Mouse (Mus musculus) neural tube, embryonic 11.5 days (tissue): ENCODE measurements at regions not wholly inside any gene's neighbourhood (a gene's known extent, or its start where the extent isn't known, plus 50 kb on each side); places are given as distances from the start of the nearest gene placed in this dataset.

Experiments used
- ATAC-seq: fragments of 200-750 bp; cut with Nextera tagmentation; 2 replicates; pipeline ENCODE4 v1.8.0; 2017; ENCODE audit warnings: moderate number of reproducible peaks, mild to moderate bottlenecking, moderate TSS enrichment, moderate library complexity; ENCODE audit not compliant: insufficient read depth, low FRiP score, low TSS enrichment
- DNase-seq: peaks from one replicate; pipeline ENCODE4 v3.0.0-alpha.2; 2015; ENCODE audit warnings: low spot score
- H3K27ac ChIP-seq: fragments of 300-500 bp; sonication (generic); 2 replicates; pipeline ENCODE4 v1.5.1; 2014; ENCODE audit warnings: low read depth, mild to moderate bottlenecking, low read length
- H3K27me3 ChIP-seq: fragments of 300-500 bp; sonication (generic); 2 replicates; pipeline ENCODE4 v1.6.1; 2014; ENCODE audit warnings: mild to moderate bottlenecking, low read length, mixed read lengths; ENCODE audit not compliant: control insufficient read depth, insufficient read depth
- H3K36me3 ChIP-seq: fragments of 300-500 bp; sonication (generic); 2 replicates; pipeline ENCODE4 v1.6.1; 2014; ENCODE audit warnings: mild to moderate bottlenecking, low read length, moderate library complexity, mixed read lengths; ENCODE audit not compliant: control insufficient read depth, insufficient read depth
- H3K4me1 ChIP-seq: fragments of 300-500 bp; sonication (generic); 2 replicates; pipeline ENCODE4 v1.6.1; 2014; ENCODE audit warnings: low read length, mixed read lengths; ENCODE audit not compliant: control insufficient read depth, insufficient read depth
- H3K4me2 ChIP-seq: fragments of 300-500 bp; sonication (generic); 2 replicates; pipeline ENCODE4 v1.6.1; 2014; ENCODE audit warnings: low read depth, mild to moderate bottlenecking, moderate library complexity
- H3K4me3 ChIP-seq: fragments of 300-500 bp; sonication (generic); 2 replicates; pipeline ENCODE4 v1.5.1; 2014; ENCODE audit warnings: low read depth, low read length
- H3K9ac ChIP-seq: fragments of 300-500 bp; sonication (generic); 2 replicates; pipeline ENCODE4 v1.6.1; 2014; ENCODE audit warnings: mild to moderate bottlenecking, low read length
- H3K9me3 ChIP-seq: fragments of 300-500 bp; sonication (generic); 2 replicates; pipeline ENCODE4 v1.6.1; 2016; ENCODE audit warnings: low read length; ENCODE audit not compliant: control insufficient read depth
- WGBS: fragments of 180-500 bp; shearing (Covaris S2); extraction: QIAGEN DNeasy Blood & Tissue Kit; methylation state at CpG from one replicate; pipeline ENCODE4 v1.1.7; 2014; 5-methylcytosine and 5-hydroxymethylcytosine counted together

- H3K36me3 ChIP-seq: no peaks in the 10 kb centered on the region
- WGBS: 84% methylated on average over 4 of the region's 4 CpGs
- H3K9me3 ChIP-seq: no peaks in the 10 kb centered on the region
- H3K4me2 ChIP-seq: no peak overlapping the region
- H3K9ac ChIP-seq: no peak overlapping the region
- no peaks in the 10 kb centered on the region for H3K27me3 ChIP-seq
- ATAC-seq (no peak), DNase-seq (no peak)
- H3K27ac ChIP-seq: no peak overlapping the region
- no peak overlapping the region for H3K4me3 ChIP-seq
- no peaks in the 10 kb centered on the region for H3K4me1 ChIP-seq
Observed at GRCm38 (mm10) chr5:126547841-126548240, 693.8 kb upstream of the Tmem132c start.

GRCm38 (mm10) chr5:126551676-126552075 lies 689.9 kb upstream of the Tmem132c start:
- H3K27ac ChIP-seq: no peak overlapping the region
- ATAC-seq (no peak), DNase-seq (no peak)
- H3K4me1 ChIP-seq: no peaks in the 10 kb centered on the region
- H3K4me3 ChIP-seq: no peak overlapping the region
- no peaks in the 10 kb centered on the region for H3K36me3 ChIP-seq
- H3K27me3 ChIP-seq: no peaks in the 10 kb centered on the region
- no peak overlapping the region for H3K4me2 ChIP-seq
- 78% methylated on average over 3 of the region's 3 CpGs for WGBS
- H3K9ac ChIP-seq: no peak overlapping the region
- no peaks in the 10 kb centered on the region for H3K9me3 ChIP-seq

- no peak for ATAC-seq
- 60% methylated on average over 4 of the region's 4 CpGs for WGBS
Observed at GRCm38 (mm10) chr5:126559011-126559410, 682.6 kb upstream of the Tmem132c start.

DNA sequence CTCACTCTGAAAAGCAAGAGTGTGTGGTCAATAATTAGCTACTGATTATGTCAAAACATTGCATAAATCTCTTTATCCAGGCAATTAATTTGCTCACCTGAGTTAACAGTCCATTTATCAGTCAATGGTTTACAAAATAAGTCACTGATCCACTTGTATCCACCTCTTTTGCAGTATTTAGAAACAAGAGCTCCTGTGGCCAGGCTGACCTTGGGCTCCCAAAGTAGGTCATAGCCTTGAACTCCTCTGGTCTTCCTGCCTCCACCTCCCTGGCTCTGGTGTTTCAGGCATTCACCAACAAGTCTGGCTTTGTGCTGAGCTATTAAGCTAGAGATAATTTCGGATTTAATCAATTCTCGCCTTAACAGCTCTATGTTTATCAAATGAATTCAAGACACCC lies 675.8 kb upstream of the Tmem132c start:
- Histone ChIP-seq H3K4me1 (no peaks in the 10 kb centered on the region), H3K4me3 (no peak overlapping the region)
- WGBS: 89% methylated on average over 2 of the region's 2 CpGs

More at GRCm38 (mm10) chr5:126559011-126559410, 682.6 kb upstream of the Tmem132c start:
- no peaks in the 10 kb centered on the region for H3K4me1 ChIP-seq
- no peak overlapping the region for H3K4me3 ChIP-seq
- DNase-seq: no peak
- no peak overlapping the region for H3K27ac ChIP-seq
- H3K9me3 ChIP-seq: no peaks in the 10 kb centered on the region
- H3K4me2 ChIP-seq: no peak overlapping the region
- H3K36me3 ChIP-seq: no peaks in the 10 kb centered on the region
- H3K27me3 ChIP-seq: no peaks in the 10 kb centered on the region
- H3K9ac ChIP-seq: no peak overlapping the region

DNA sequence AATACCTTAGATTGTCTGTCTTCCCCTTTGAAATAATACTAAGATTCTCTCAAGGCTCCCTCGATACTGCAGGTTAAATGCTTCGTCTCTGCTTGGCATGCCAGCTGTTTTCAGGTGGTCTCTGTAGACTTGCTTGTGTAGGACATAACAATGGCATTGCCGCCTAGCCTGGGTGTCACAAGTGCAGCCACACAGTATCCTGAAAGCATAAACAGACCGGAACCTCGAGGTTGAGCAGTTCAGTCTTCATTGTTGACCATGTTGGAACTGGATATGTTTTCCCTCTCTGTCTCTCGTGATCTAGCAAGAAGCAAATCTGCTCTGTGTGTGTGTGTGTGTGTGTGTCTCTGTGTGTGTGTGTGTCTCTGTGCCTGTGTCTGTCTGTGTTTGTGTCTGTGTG lies 675.4 kb upstream of the Tmem132c start:
- Histone ChIP-seq H3K36me3 (no peaks in the 10 kb centered on the region), H3K4me1 (no peaks in the 10 kb centered on the region), H3K4me3 (no peak overlapping the region), H3K27ac (no peak overlapping the region), H3K9ac (no peak overlapping the region), H3K27me3 (no peaks in the 10 kb centered on the region), H3K9me3 (no peaks in the 10 kb centered on the region), H3K4me2 (no peak overlapping the region)
- ATAC-seq (no peak), DNase-seq (no peak)
- WGBS: 82% methylated on average over 6 of the region's 6 CpGs

More for the DNA sequence above, 675.8 kb upstream of the Tmem132c start:
- Histone ChIP-seq H3K9ac (no peak overlapping the region), H3K4me2 (no peak overlapping the region), H3K9me3 (no peaks in the 10 kb centered on the region), H3K36me3 (no peaks in the 10 kb centered on the region), H3K27me3 (no peaks in the 10 kb centered on the region), H3K27ac (no peak overlapping the region)
- DNase-seq (no peak), ATAC-seq (no peak)

DNA sequence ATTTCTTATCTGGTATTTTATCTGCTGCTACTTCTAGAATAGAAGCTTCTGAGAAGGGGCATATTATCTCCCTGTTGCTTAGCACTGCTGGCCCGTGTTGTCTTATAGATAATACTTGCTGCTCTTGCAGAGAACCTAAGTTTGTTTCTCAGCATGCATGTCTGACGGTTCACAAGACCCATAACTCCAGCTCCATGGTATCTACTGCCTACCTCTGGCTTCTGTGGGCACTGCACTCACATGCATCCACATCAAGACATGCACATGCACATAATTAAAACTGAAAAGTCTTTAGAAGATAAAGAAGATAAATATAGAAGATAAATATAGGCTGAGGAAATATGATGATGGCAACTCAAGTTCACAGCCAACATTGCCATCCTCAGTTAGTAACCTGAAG lies 667.8 kb upstream of the Tmem132c start:
- Histone ChIP-seq H3K4me2 (no peak overlapping the region), H3K9me3 (no peaks in the 10 kb centered on the region), H3K36me3 (no peaks in the 10 kb centered on the region), H3K27me3 (no peaks in the 10 kb centered on the region), H3K27ac (no peak overlapping the region), H3K4me1 (no peaks in the 10 kb centered on the region), H3K4me3 (no peak overlapping the region), H3K9ac (no peak overlapping the region)
- no peak for ATAC-seq
- DNase-seq: no peak
- WGBS: 88% methylated on average over 2 of the region's 2 CpGs

- ATAC-seq (no peak), DNase-seq (no peak)
- H3K27me3 ChIP-seq: no peaks in the 10 kb centered on the region
- H3K27ac ChIP-seq: no peak overlapping the region
- H3K4me1 ChIP-seq: no peaks in the 10 kb centered on the region
- no peaks in the 10 kb centered on the region for H3K9me3 ChIP-seq
- 69% methylated on average over 12 of the region's 12 CpGs for WGBS
- no peak overlapping the region for H3K4me2 ChIP-seq
- no peak overlapping the region for H3K4me3 ChIP-seq
- H3K9ac ChIP-seq: no peak overlapping the region
- H3K36me3 ChIP-seq: no peaks in the 10 kb centered on the region
Observed at GRCm38 (mm10) chr5:126597786-126598330, 643.8 kb upstream of the Tmem132c start.

GRCm38 (mm10) chr5:126599561-126599960 lies 642.0 kb upstream of the Tmem132c start:
- no peak overlapping the region for H3K9ac ChIP-seq
- H3K9me3 ChIP-seq: no peaks in the 10 kb centered on the region
- no peak overlapping the region for H3K4me3 ChIP-seq
- H3K27ac ChIP-seq: no peak overlapping the region
- H3K36me3 ChIP-seq: no peaks in the 10 kb centered on the region
- H3K4me2 ChIP-seq: no peak overlapping the region
- no peak for DNase-seq
- no peaks in the 10 kb centered on the region for H3K27me3 ChIP-seq
- no peaks in the 10 kb centered on the region for H3K4me1 ChIP-seq
- WGBS: 86% methylated on average over 5 of the region's 5 CpGs
- no peak for ATAC-seq

- Histone ChIP-seq H3K4me1 (no peaks in the 10 kb centered on the region), H3K9me3 (no peaks in the 10 kb centered on the region), H3K9ac (no peak overlapping the region), H3K4me3 (no peak overlapping the region), H3K27ac (no peak overlapping the region), H3K36me3 (no peaks in the 10 kb centered on the region), H3K4me2 (no peak overlapping the region), H3K27me3 (no peaks in the 10 kb centered on the region)
- ATAC-seq (no peak), DNase-seq (no peak)
- WGBS: 89% methylated on average over 5 of the region's 5 CpGs
Observed at GRCm38 (mm10) chr5:126606756-126607155, 634.9 kb upstream of the Tmem132c start.
